Mouse (Mus musculus): ENCODE measurements around the gene Asic2.

DNA sequence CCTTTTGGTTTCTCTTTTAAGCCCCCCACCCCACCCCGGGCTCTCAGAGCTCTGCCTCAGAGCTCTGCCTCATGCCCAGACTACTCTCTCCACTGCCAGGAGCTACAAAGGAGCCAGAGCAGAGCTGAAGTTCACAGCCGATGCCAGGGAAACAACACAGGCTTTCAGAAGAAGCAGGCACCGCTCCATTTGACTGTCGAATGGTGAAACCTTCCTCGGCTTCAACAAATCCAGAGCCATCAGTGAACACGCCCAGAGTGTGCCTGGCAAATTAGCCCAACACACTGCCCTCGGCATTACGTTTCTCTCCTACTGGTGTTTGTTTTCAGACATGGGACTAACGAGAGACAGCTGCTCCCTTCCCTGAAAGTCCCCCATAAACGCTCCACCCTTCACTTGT, 819.8 kb downstream of the Asic2 start:
- TF ChIP-seq CTCF (IDR thresholded peaks at IDR 0.05; ENCODE audit: low read depth, low read length), result no peak
- TF ChIP-seq POLR2A (IDR thresholded peaks at IDR 0.05; ENCODE audit: extremely low read depth, insufficient read depth, low read length), result no peak

All from liver, adult 2 months (tissue).